Mouse (Mus musculus) embryonic facial prominence, embryonic 10.5 days (tissue): ENCODE measurements around the gene Adipor2. TPM values are rescaled to one million over a fixed set of nuclear protein-coding genes. Genes with fewer than 3 reads are reported as not detected.

ENCODE experiments used
- DNase-seq: peaks from one replicate; pipeline ENCODE4 v3.0.0-alpha.2; 2017; ENCODE audit warnings: low spot score
- H3K27ac ChIP-seq: fragments of 300-500 bp; sonication (generic); replicated peaks from 2 replicates; pipeline ENCODE4 v1.5.1; 2016; ENCODE audit warnings: mild to moderate bottlenecking
- H3K27me3 ChIP-seq: fragments of 300-500 bp; sonication (generic); replicated peaks from 2 replicates; pipeline ENCODE4 v1.6.1; 2016; ENCODE audit warnings: low read depth, mild to moderate bottlenecking; ENCODE audit not compliant: poor library complexity, severe bottlenecking
- H3K36me3 ChIP-seq: fragments of 300-500 bp; sonication (generic); replicated peaks from 2 replicates; pipeline ENCODE4 v1.6.1; 2016; ENCODE audit warnings: mild to moderate bottlenecking, moderate library complexity
- H3K4me1 ChIP-seq: fragments of 300-500 bp; sonication (generic); 2 replicates; pipeline ENCODE4 v1.6.1; 2016
- H3K4me3 ChIP-seq: fragments of 300-500 bp; sonication (generic); 2 replicates; pipeline ENCODE4 v1.5.1; 2016; ENCODE audit warnings: mild to moderate bottlenecking, moderate library complexity
- H3K9me3 ChIP-seq: fragments of 300-500 bp; sonication (generic); 2 replicates; pipeline ENCODE4 v1.6.1; 2016; ENCODE audit warnings: mild to moderate bottlenecking
- WGBS: fragments of 180-500 bp; shearing (Covaris S2); methylation state at CpG from one replicate; pipeline ENCODE4 v1.1.7; 2016; 5-methylcytosine and 5-hydroxymethylcytosine counted together
- polyA plus RNA-seq: library from polyadenylated mRNA; unstranded; fragments of >200 nt; fragmentation: Nextera tagmentation; extraction: Ambion mirVana; gene quantifications from 2 replicates; pipeline ENCODE4 v1.2.1, GENCODE M21; 2016

The Adipor2 gene
- polyA plus RNA-seq, 1 experiment from 2014 or later: 30.9 TPM

GRCm38 (mm10) chr6:119352501-119352900, 65.0 kb downstream of the Adipor2 start:
- Histone ChIP-seq H3K4me3 (no peak overlapping the region), H3K9me3 (no peaks in the 10 kb centered on the region), H3K4me1 (no peaks in the 10 kb centered on the region; the same call in 1 of the 2 replicates), H3K27ac (no peak overlapping the region), H3K27me3 (no peaks in the 10 kb centered on the region), H3K36me3 (peaks cover 53% of the 10 kb centered on the region)
- 89% methylated on average over 6 of the region's 6 CpGs for WGBS
- no peak for DNase-seq

GRCm38 (mm10) chr6:119351656-119352055, 65.8 kb downstream of the Adipor2 start:
- Histone ChIP-seq H3K9me3 (no peaks in the 10 kb centered on the region), H3K4me3 (no peak overlapping the region), H3K36me3 (peaks cover 45% of the 10 kb centered on the region), H3K4me1 (no peaks in the 10 kb centered on the region; the same call in 1 of the 2 replicates), H3K27ac (no peak overlapping the region), H3K27me3 (no peaks in the 10 kb centered on the region)
- no peak for DNase-seq
- WGBS: 84% methylated on average over 8 of the region's 8 CpGs

DNA sequence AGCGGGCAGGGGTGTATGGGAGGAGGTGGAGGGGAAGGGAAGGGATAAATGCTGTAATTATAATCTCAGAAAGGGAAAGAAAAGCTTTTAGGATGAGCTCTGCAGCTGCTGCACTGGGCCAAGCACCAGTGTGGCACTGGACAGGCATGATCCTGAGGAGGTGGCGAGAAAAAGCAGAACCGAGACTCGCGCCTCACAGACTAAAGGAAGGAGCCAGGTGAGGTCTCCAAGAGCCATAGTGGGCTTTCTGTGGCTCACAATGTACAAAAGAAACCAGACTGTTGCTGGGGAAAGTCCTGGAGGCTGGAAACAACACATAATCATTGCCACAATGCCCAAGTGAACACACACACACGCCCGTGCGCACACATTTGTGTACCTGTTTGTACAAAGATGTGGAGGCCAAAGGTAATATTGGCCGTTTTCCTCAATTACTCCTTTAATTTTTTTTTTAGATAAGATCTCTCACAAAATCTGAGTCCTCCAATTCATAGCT, 66.8 kb downstream of the Adipor2 start:
- DNase-seq: no peak
- H3K4me3 ChIP-seq: no peak overlapping the region
- H3K27me3 ChIP-seq: no peaks in the 10 kb centered on the region
- WGBS: 82% methylated on average over 9 of the region's 9 CpGs
- H3K9me3 ChIP-seq: no peaks in the 10 kb centered on the region
- peaks cover 6% of the 10 kb centered on the region; the same call in 1 of the 2 replicates for H3K4me1 ChIP-seq
- peaks cover 36% of the 10 kb centered on the region for H3K36me3 ChIP-seq
- no peak overlapping the region for H3K27ac ChIP-seq

GRCm38 (mm10) chr6:119348234-119348633, 69.3 kb downstream of the Adipor2 start:
- Histone ChIP-seq H3K4me1 (peaks cover 6% of the 10 kb centered on the region; the same call in 1 of the 2 replicates), H3K27me3 (no peaks in the 10 kb centered on the region), H3K36me3 (peaks cover 10% of the 10 kb centered on the region), H3K4me3 (no peak overlapping the region), H3K27ac (no peak overlapping the region), H3K9me3 (no peaks in the 10 kb centered on the region)
- WGBS: 2% methylated on average over 1 of the region's 1 CpGs
- peak; percentile 81 for DNase-seq

DNA sequence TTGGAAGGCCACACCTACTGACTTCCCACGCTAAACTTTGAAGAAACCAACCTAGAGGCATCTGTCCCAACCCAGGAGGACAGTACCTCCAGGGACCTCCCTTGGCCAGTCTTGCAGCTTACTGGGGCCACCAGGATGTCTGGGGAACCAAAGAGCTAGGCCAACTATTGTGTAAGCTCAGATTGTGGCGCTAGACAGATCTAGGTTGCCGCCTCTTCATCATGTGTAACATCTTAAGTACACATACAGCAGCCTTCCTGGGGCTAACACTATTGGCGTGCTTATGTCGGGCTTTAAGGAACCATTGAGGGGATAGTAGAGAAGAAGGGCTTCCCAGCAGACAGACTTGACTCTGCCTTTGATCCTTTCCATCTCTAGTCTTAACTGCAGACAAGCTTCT, 69.7 kb downstream of the Adipor2 start:
- no peak for DNase-seq
- Histone ChIP-seq H3K4me3 (no peak overlapping the region), H3K27me3 (no peaks in the 10 kb centered on the region), H3K4me1 (peaks cover 6% of the 10 kb centered on the region; the same call in 1 of the 2 replicates), H3K36me3 (peaks cover 8% of the 10 kb centered on the region; the same call in 1 of the 2 replicates), H3K9me3 (no peaks in the 10 kb centered on the region), H3K27ac (no peak overlapping the region)
- 77% methylated on average over 5 of the region's 5 CpGs for WGBS

- Histone ChIP-seq H3K4me1 (peaks cover 6% of the 10 kb centered on the region; the same call in 1 of the 2 replicates), H3K27ac (peak overlapping the region; percentile 24; the same call in 1 of the 2 replicates), H3K4me3 (no peak overlapping the region), H3K36me3 (no peaks in the 10 kb centered on the region), H3K27me3 (no peaks in the 10 kb centered on the region), H3K9me3 (no peaks in the 10 kb centered on the region)
- WGBS: 57% methylated on average over 10 of the region's 10 CpGs
- no peak for DNase-seq
Measured at GRCm38 (mm10) chr6:119346257-119346656, 71.2 kb downstream of the Adipor2 start.

- H3K4me1 ChIP-seq: peaks cover 24% of the 10 kb centered on the region
- no peaks in the 10 kb centered on the region for H3K36me3 ChIP-seq
- no peaks in the 10 kb centered on the region for H3K9me3 ChIP-seq
- no peaks in the 10 kb centered on the region for H3K27me3 ChIP-seq
- no peak for DNase-seq
- H3K4me3 ChIP-seq: no peak overlapping the region
- H3K27ac ChIP-seq: 0 out of 2 replicates have a peak overlapping the region, but pooled peaks have one; percentile 10
Measured at GRCm38 (mm10) chr6:119341409-119341808, 76.1 kb downstream of the Adipor2 start.

DNA sequence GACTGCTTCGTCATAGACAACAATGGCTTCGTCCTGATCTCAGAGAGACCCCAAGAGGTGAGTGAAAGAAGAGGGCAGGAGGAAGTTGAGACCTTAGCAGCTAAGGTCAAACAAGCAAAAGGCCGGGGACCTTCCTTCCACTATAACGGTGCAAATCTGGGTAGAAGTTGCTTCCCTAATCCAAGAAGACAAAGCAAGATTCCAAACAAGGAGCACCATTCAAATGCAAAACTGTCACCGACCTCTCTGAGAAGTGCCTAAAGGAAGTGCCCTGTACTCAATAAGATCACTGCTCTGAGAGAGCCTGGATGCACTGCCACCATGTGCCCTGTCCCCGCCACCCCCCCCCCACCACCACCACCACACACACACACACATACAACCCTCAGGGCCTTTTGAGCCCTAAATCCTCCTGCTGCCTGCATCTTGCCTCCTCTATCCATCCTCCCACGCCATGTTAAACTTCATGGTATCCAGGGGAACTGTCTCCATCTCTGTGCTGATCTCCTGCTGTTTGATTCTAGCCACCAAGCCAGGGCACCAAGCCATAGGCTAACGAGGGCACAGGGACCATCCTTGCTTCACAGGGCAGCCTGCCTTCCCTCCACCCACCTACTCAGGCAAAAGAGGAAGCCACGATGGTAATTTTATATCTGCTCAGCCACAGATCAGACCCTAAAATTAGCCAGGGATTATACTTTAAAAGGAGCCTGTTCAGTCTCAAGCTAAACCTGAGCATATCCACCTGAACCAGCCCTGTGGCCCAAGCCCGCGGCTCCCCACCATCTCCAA, 79.2 kb downstream of the Adipor2 start:
- H3K4me1 ChIP-seq: peaks cover 31% of the 10 kb centered on the region
- no peak for DNase-seq
- WGBS: 29% methylated on average over 11 of the region's 11 CpGs
- H3K27me3 ChIP-seq: peaks cover 14% of the 10 kb centered on the region; the same call in 1 of the 2 replicates
- H3K4me3 ChIP-seq: no peak overlapping the region
- H3K36me3 ChIP-seq: no peaks in the 10 kb centered on the region
- no peaks in the 10 kb centered on the region for H3K9me3 ChIP-seq
- no peak overlapping the region; the same call in 1 of the 2 replicates for H3K27ac ChIP-seq

DNA sequence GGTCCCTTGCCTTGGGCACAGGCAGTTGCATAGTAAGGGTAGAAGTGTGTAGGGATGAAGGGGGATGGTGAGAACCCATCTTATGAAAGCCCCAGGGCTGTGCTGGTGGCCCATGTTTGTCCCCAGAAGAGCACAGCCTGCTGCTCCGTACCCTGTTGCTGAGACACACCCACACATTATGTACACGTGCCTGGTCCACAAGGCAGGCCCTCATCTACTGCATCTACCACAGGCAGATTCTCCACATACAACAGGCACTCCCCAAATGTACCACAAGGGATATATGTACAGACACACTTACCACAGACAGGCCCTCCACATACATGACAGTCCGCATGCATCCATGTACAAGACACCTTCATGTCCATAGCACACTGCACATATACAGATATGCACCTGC, 80.2 kb downstream of the Adipor2 start:
- 76% methylated on average over 3 of the region's 3 CpGs for WGBS

GRCm38 (mm10) chr6:119336124-119336523, 81.4 kb downstream of the Adipor2 start:
- WGBS: 80% methylated on average over 7 of the region's 7 CpGs

More for the DNA sequence above, 80.2 kb downstream of the Adipor2 start:
- H3K4me1 ChIP-seq: peaks cover 40% of the 10 kb centered on the region
- H3K4me3 ChIP-seq: no peak overlapping the region
- H3K27me3 ChIP-seq: peaks cover 22% of the 10 kb centered on the region
- H3K9me3 ChIP-seq: no peaks in the 10 kb centered on the region
- no peak for DNase-seq
- no peaks in the 10 kb centered on the region for H3K36me3 ChIP-seq
- H3K27ac ChIP-seq: no peak overlapping the region

DNA sequence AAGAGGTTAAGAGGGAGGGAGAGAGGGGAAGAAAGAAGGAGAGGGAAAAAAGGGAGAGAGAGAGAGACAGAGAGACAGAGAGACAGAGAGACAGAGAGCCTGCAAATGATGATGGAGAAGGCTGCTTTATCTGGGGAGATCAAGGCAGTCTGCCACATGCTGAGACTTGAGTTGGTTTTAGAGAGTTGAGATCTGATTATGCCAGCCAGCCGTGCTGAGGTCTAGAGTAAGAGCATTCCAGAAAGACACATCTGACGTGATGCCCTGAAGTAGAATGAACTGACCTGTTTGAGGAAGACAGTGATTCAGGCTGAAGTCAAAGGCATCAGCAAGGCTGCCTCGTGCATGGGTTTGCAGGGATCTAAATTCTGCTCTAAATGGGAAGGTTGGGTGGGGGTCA, 83.7 kb downstream of the Adipor2 start:
- H3K36me3 ChIP-seq: no peaks in the 10 kb centered on the region
- no peak overlapping the region for H3K4me3 ChIP-seq
- H3K9me3 ChIP-seq: no peaks in the 10 kb centered on the region
- peaks cover 64% of the 10 kb centered on the region for H3K4me1 ChIP-seq
- no peak overlapping the region for H3K27ac ChIP-seq
- peaks cover 57% of the 10 kb centered on the region for H3K27me3 ChIP-seq
- 37% methylated on average over 3 of the region's 3 CpGs for WGBS
- no peak for DNase-seq

More at GRCm38 (mm10) chr6:119336124-119336523, 81.4 kb downstream of the Adipor2 start:
- no peaks in the 10 kb centered on the region for H3K36me3 ChIP-seq
- no peak for DNase-seq
- H3K27me3 ChIP-seq: peaks cover 34% of the 10 kb centered on the region
- no peaks in the 10 kb centered on the region for H3K9me3 ChIP-seq
- peaks cover 42% of the 10 kb centered on the region for H3K4me1 ChIP-seq
- H3K4me3 ChIP-seq: no peak overlapping the region
- 0 out of 2 replicates have a peak overlapping the region, but pooled peaks have one; percentile 14 for H3K27ac ChIP-seq

DNA sequence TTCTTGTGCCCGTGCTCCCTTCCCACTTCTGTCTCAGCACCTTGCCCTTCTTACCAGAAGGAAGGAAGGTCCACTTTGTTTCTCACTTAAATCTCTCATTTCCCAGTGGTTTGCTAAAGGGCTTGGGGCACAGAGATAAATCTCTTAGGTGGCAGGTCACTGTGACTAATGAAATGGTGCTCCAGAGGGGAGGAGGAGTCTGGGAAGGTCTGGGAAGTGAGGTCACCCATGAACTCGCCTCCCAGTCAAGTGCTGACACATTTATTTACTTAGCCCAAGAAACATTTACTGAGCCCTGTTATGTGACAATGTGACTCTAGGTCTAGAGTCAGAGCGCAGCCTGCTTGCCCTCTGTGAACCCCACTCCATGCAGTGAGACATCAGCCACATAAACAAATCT, 84.3 kb downstream of the Adipor2 start:
- no peaks in the 10 kb centered on the region for H3K36me3 ChIP-seq
- no peaks in the 10 kb centered on the region for H3K9me3 ChIP-seq
- DNase-seq: no peak
- no peak overlapping the region for H3K4me3 ChIP-seq
- peaks cover 64% of the 10 kb centered on the region for H3K4me1 ChIP-seq
- no peak overlapping the region for H3K27ac ChIP-seq
- peaks cover 63% of the 10 kb centered on the region for H3K27me3 ChIP-seq
- WGBS: 19% methylated on average over 3 of the region's 3 CpGs

DNA sequence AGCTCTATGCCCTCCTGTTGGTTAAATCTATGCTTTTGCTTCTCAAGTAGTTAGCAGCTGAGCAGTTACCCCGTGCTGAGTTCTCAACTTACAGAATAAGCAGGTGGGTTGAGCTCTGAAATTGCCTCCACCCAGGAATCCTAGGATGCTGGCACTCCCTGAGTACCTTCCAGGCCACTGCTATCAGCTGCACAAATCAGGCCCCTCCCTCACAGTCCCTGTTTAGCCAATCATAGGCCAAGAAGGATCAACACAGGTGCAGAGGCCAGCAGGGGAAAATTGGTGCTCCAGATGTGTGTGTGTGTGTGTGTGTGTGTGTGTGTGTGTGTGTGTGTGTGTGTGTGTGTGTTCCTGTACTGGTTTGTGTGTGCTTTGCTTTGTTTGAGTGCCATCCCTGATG, 85.4 kb downstream of the Adipor2 start:
- no peak overlapping the region for H3K4me3 ChIP-seq
- no peaks in the 10 kb centered on the region for H3K9me3 ChIP-seq
- peaks cover 56% of the 10 kb centered on the region for H3K4me1 ChIP-seq
- WGBS: 4% methylated on average over 1 of the region's 1 CpGs
- H3K36me3 ChIP-seq: no peaks in the 10 kb centered on the region
- H3K27me3 ChIP-seq: peaks cover 74% of the 10 kb centered on the region
- H3K27ac ChIP-seq: no peak overlapping the region
- no peak for DNase-seq
